Mouse (Mus musculus) brown adipose tissue, adult 24 weeks (tissue): ENCODE results near the gene Tef. TPM values are rescaled to one million over a fixed set of nuclear protein-coding genes. Genes with fewer than 3 reads are reported as not detected.

Experiments used
- H3K27ac ChIP-seq: fragments of 200-500 bp; replicated peaks from 2 replicates; pipeline ENCODE4 v1.5.1; 2012; ENCODE audit warnings: low read depth, mild to moderate bottlenecking, low read length
- H3K4me1 ChIP-seq: fragments of 200-500 bp; 2 replicates; pipeline ENCODE4 v1.6.1; 2012; ENCODE audit warnings: low read length, mixed read lengths; ENCODE audit not compliant: control insufficient read depth, insufficient read depth, insufficient read length
- H3K4me3 ChIP-seq: fragments of 200-500 bp; 2 replicates; pipeline ENCODE4 v1.5.1; 2012; ENCODE audit warnings: low read depth, mild to moderate bottlenecking, low read length, moderate library complexity; ENCODE audit not compliant: insufficient read depth
- polyA plus RNA-seq: library from polyadenylated mRNA; stranded (reverse); fragments of >200 nt; gene quantifications from 2 replicates; pipeline ENCODE4 v1.2.4, GENCODE M21; 2012; ENCODE audit not compliant: missing spikeins, insufficient read depth, insufficient read length

Gene Tef
- polyA plus RNA-seq, 1 experiment: 33.0 TPM

DNA sequence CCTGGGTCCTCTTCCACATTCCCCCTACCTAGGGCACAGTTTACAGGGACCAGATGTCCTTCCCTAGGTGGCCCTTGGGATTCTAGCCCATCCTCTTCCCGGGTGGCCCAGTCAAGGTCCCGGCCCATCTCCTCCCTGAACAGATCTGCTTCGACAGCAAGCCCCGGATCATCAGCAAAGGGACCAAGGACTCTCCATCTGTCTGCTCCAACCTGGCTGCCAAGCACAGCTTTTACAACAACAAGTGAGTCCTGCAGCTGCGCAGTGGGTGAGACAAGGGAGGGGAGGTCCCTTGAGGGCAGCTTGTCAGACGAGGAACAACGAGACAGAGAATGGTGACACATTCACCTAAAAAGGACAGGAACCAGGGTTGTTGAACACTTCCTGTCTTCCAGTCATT, 20.4 kb upstream of the Tef start:
- peaks cover 8% of the 10 kb centered on the region; the same call in 1 of the 2 replicates for H3K4me1 ChIP-seq
- H3K27ac ChIP-seq: no peak overlapping the region
- no peak overlapping the region for H3K4me3 ChIP-seq

DNA sequence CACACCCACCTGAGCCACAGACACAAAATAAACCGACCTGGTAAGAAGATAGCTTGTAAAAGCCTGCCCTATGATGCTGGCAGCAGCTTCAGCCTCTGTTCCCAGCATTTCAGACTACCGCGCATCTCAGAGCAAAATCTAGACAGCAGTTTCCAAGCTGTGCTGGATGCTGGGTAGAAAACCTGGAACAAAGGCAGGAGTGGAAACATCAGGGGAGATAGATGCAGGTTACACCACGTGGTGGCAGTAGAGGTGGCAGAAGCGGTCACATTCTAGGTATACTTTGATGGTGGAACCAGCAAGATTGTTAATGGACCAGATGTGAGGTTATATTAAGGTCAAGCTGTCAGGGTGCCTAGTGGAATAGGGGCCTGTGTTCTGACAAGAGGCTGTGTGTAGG, 17.5 kb upstream of the Tef start:
- H3K27ac ChIP-seq: no peak overlapping the region
- H3K4me3 ChIP-seq: no peak overlapping the region
- peaks cover 8% of the 10 kb centered on the region; the same call in 1 of the 2 replicates for H3K4me1 ChIP-seq

DNA sequence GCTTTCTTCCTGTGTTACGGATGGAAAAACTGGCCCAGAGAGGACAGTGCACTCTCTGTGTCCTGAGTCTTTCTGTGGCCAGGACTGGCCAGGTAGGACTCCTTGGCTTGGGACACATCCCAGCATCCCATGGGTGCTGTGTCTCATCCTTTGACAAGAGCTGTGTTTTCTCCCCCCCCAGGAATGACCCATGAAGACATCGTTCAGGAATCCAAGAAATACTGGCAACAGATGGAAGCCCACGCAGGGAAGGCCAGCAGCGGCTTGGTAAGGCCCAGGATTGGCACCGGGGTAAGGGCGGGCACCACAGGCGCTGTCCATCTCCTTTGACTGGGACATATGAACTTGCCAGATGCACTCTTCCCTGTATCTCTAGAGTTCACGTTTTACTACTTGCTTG, 16.5 kb upstream of the Tef start:
- Histone ChIP-seq H3K27ac (no peak overlapping the region), H3K4me3 (no peak overlapping the region), H3K4me1 (peaks cover 8% of the 10 kb centered on the region; the same call in 1 of the 2 replicates)

DNA sequence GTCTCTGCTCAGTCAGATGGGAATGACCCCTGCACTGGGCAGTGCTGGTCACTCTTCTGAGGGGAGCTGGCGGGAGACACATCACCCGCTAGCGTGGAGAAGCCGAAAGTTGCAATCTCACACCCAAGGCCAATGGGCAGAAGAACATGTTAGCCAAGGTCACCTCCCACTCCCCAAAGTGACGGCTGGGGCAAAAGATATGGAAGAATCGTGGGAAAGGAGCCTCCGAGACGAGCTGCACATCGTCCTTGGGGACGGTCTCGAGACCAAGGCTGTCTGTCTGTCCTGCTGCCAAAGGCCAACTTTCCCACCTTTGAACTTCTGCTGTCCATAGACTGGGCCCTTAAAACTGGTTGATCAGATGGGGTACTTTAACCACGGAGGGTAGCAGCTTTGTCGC, 14.7 kb upstream of the Tef start:
- H3K4me3 ChIP-seq: no peak overlapping the region
- H3K4me1 ChIP-seq: no peaks in the 10 kb centered on the region
- no peak overlapping the region for H3K27ac ChIP-seq

DNA sequence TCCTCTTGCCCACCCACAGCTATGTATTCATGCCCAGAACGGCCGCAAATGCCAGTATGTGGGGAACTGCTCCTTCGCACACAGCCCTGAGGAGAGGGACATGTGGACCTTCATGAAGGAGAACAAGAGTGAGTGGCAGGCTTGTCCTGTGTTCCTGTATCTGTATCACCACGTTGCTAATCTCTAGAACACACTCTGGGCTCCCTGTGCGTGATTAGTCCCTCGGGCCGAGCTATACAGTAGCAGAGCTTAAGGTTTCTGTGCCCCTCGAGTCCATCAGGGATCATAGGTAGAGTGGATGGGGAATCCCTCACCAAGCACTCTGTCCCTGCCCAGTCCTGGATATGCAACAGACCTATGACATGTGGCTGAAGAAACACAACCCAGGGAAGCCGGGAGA, 9.8 kb upstream of the Tef start:
- no peak overlapping the region for H3K4me3 ChIP-seq

DNA sequence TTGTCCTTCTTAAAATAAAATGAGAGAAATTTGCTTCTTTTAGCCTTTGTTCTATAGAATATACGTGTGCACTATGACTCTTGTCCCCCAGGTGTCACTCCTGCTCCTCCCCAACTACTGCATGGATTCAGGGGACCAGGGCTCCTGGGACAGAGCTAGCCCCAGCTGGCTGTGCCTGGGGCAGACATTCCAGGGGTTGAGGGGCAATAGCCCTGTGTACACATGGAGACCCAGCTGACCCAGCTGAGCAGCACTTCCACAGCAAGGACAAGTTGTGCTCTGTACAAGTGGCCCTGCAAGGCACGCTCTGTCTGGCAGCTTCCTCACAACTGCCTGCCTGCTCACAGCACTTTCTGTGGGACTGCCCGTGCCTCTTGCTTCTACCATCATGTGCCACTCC, 6.0 kb upstream of the Tef start:
- Histone ChIP-seq H3K4me3 (no peak overlapping the region), H3K4me1 (0 out of 2 replicates have a peak, but pooled peaks cover 4% of the 10 kb centered on the region), H3K27ac (0 out of 2 replicates have a peak overlapping the region, but pooled peaks have one; percentile 0)

More for the DNA sequence above, 9.8 kb upstream of the Tef start:
- Histone ChIP-seq H3K4me1 (0 out of 2 replicates have a peak, but pooled peaks cover 4% of the 10 kb centered on the region), H3K27ac (no peak overlapping the region)

DNA sequence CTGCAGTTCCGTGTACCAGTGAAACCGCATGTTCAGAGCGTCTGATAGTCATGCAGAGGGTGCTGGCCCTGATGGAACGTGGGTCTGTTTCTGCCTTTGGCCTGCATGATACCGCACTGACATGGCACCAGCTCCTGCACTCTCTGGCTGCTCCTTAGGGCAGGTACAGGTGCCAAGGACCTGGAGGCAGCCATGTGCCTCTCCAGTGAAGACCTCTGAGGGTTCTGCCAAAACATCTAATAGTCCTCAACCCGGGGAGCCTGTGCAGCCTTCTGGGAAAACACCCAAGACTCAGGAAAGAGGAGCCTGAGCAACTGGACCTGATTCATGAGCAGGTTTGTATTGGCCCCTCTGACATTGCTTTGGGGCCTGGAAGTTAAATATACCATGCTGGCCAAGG, 4.4 kb upstream of the Tef start:
- Histone ChIP-seq H3K4me3 (no peak overlapping the region), H3K27ac (no peak overlapping the region), H3K4me1 (peaks cover 6% of the 10 kb centered on the region; the same call in 1 of the 2 replicates)

DNA sequence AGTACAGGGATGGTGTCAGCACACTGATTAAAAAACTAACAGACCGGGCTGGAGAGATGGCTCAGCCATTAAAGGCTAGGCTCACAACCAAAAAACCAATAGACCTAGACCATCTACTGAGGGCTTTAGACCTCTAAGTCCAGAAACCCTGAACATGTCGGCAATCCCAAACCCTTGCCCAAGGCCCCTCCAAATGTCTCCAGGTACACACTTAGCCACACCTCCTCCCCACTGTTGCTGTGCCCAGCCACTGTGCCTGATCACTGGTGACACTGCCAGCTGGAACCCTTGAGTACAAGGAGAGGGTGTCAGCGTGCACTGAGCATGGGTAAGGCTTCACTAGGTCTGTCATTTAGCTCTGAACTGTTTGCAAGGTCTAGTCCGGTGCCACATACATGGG, 3.8 kb upstream of the Tef start:
- H3K4me3 ChIP-seq: no peak overlapping the region
- H3K4me1 ChIP-seq: peaks cover 9% of the 10 kb centered on the region; the same call in 1 of the 2 replicates
- H3K27ac ChIP-seq: no peak overlapping the region

DNA sequence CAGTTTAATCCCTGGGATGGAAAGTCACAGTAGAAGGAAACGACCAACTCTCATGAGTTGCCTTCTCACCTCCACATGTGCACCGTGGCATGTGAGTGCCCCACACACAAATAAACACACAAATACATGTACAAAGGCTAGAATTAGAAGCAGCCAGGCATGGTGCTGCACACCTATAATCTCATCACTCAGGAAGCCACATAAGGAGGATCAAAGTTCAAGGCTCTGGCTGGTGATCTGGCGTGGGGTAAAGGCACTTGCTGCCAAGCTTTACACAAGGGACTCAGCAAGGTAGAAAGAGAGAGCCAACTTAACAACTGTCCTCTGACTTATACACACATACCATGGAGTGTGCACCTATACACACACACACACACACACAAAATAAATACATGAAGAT, 1.8 kb upstream of the Tef start:
- Histone ChIP-seq H3K4me1 (peaks cover 16% of the 10 kb centered on the region), H3K27ac (no peak overlapping the region), H3K4me3 (no peak overlapping the region)

DNA sequence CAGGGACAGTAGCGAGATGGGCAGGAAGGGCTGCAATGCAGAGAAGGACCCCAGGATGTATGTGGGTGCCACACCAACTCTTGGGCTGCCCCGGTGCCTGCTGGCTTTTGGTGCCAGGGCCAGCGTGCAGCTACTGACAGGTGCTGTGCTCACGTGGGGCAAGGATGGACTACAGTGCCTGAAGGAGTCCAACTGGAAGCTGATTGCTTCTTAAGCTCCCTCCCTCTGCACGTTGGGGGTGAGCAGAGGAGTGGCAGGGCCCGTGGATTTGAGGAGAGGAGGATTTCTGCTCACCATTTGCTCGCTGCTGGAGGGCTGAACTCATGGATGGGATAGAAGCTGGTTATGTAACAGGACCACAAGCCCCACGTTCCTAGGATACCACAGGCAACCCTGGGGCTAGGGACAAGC, 725 bp downstream of the Tef start:
- Histone ChIP-seq H3K27ac (peak overlapping the region; percentile 26), H3K4me3 (peak overlapping the region; percentile 65), H3K4me1 (peaks cover 23% of the 10 kb centered on the region)

DNA sequence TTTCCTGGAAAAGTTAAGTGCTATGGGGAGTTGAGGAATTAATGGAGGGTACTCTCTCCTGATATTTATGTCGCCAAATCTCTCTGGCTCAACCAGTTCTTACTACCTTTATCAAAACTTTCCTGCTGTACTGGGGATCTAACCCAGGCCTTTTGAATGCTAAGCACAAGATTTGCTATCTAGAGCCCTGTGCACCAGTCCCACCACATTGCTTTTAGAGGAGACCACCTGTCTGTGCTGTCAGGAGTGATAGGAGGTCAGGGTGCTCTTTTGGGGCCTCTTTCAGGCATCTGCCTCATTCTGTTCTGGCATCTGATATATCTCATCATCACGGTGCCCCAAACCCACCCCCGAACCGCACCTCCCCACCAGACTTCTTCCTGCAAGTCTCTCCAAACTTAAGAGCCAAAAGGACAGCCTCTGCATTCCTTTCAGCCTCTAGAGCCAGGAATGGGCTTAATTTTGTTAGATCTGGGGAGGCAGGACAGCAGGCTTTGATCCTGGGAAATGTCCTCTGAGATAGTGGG, 1.3 kb downstream of the Tef start:
- Histone ChIP-seq H3K4me1 (peaks cover 23% of the 10 kb centered on the region), H3K4me3 (peak overlapping the region; percentile 65), H3K27ac (no peak overlapping the region)

DNA sequence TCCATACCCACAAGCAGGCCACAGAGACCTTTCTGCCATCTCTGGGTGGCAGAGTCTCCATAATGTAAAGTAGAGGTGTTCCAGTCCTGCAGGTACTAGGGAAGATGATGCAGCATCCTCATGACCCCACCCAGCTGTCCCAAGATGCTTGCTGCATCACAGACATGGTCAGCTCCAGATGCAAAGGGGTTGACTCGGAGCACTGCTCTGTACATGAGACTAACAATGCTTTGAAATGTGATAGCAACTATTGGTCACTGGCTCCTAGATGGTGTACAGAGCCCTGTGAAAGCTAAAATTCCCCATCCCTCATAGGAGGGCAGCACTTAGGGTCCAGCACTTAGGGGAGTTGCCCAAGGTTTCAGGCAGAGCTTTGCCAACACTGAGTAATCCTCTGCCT, 2.0 kb downstream of the Tef start:
- Histone ChIP-seq H3K4me1 (peaks cover 27% of the 10 kb centered on the region), H3K27ac (no peak overlapping the region), H3K4me3 (no peak overlapping the region)

DNA sequence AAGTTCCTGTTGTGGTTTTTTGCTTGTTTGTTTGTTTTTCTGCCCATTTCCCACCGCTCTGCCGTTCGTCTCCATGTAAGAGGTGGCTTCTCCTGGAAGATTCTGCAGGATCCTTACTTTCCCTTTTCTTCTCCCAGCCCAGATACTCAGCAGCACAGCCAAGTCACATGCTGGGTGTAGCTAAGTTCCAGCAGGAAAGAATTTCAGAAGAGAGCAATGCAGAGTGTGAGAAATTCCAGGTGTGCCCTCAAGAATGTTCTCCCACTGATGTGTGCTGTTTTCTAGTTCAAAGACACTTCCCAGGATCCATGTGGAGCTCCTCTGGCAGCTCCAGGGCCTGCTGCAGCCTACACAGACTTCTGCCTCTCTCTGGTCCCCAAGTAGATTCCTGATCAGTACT, 2.7 kb downstream of the Tef start:
- peaks cover 30% of the 10 kb centered on the region for H3K4me1 ChIP-seq
- H3K27ac ChIP-seq: peak overlapping the region; percentile 45
- H3K4me3 ChIP-seq: no peak overlapping the region

DNA sequence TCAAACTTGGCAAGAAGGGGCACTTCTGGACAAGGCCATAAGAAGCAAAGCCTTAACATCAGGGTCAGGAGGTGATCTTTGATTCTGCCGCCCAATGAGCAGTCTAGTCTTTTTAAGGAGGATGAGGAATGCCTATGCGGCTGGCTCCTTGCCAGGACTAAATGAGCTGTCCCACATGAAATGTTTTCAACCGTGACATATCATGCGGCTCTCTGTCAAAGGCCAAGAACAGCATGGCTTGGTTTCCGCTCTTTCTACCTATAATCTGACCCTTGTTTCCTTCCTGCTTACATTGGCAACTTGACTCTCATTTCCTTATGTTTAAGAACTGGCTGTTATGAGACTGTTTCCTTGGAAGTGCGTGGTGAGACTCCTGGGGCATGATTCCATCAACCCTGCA, 3.4 kb downstream of the Tef start:
- H3K4me1 ChIP-seq: peaks cover 30% of the 10 kb centered on the region
- H3K27ac ChIP-seq: peak overlapping the region; percentile 45
- H3K4me3 ChIP-seq: no peak overlapping the region

DNA sequence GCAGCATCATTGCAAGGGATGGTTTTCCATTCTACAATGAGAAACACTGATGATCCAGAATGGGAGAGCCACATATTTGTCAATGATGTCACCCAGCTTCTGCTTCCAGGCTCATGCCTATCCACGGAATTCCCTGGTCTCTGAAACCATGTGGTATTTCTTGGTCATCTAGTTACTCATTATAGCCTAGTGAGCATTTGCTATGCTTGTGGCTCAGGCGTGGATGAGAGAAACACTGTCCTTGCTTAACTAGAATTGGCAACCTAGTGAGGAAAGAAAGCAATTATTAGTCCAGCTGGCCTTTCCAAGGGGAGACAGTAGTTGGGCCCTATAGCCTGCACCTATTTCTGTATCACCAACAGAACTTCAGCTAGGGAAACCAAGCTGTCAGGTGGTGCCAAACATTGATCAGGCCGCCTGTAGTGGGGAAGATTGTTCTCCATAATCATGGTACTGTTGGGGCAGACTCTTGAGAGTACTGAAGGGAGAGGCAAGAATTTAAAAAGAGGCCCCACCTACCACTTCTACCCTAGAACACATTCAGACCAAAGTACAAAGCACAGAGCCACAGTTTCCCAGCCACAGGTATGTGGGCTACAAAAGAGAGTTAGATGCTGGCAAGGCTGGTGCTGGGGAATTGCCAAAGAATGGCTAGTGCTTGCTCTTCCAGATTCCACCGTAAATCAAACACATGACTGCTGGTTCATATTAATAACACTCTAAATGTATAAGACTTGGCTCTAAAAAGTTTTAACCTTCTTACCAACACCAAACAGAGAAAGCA, 4.6 kb downstream of the Tef start:
- H3K4me3 ChIP-seq: no peak overlapping the region
- H3K27ac ChIP-seq: no peak overlapping the region
- H3K4me1 ChIP-seq: peaks cover 28% of the 10 kb centered on the region

DNA sequence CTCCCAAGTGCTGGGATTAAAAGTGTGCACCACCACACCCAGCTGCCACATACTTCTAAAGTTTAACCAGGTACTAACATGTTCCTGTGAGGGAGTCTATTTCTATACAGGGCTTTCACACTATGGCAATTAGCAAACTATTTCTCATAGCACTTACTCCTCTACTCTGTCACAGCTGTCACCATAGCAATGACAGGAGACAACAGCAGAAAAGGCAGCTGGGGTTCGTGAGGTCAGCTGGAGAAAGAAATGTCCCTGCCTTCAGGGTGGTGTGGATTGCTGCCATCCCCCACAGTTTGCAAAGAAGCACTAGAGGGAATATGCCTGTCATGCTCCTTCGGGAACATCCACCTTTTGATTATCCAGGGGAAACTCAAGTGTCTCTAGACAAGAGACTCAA, 6.6 kb downstream of the Tef start:
- H3K4me3 ChIP-seq: no peak overlapping the region
- H3K27ac ChIP-seq: no peak overlapping the region; the same call in 1 of the 2 replicates
- peaks cover 31% of the 10 kb centered on the region for H3K4me1 ChIP-seq
